Mouse (Mus musculus): ENCODE data around the gene Arhgef19.

DNA sequence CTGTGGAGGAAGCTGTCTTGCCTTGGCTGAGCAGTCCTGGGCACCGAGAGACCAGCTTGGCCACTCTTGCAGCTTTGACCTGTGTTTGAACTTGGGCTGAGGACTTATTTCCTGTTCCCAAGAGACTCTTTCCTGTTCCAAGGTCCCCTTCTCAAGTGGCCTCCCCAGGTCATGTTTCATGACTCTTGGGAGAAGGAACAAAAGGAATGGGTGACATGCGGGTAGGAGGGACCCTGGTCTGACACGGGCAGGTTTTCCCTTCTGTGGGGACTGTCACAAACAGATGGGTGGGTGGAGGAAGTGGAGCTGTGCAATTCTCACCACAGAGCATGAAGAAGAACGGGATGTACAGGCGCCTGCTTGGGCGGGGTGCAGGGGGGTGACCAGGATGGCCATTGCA is 32.4 kb downstream of the Arhgef19 start:
- TF ChIP-seq RAD21 (IDR thresholded peaks at IDR 0.05; ENCODE audit: low read depth, low read length), result no peak
- TF ChIP-seq MAFK (IDR thresholded peaks at IDR 0.05; ENCODE audit: borderline replicate concordance, low read depth, low read length), result no peak
- TF ChIP-seq MAZ (IDR thresholded peaks at IDR 0.05; ENCODE audit: low read depth, low read length), result no peak
- TF ChIP-seq SIN3A (IDR thresholded peaks at IDR 0.05; ENCODE audit: low read length), result no peak
- TF ChIP-seq CTCF (IDR thresholded peaks at IDR 0.05 in 2 of 3, conservative IDR thresholded peaks at IDR 0.05 in 1 of 3; ENCODE audit: control insufficient read depth in 1 of 3, insufficient read depth in 1 of 3, low read depth in 2 of 3, low read length in 3 of 3, poor library complexity in 1 of 3, severe bottlenecking in 1 of 3), result no peak
- no peak for TF ChIP-seq GATA1 (IDR thresholded peaks at IDR 0.05; ENCODE audit: low read depth, low read length)
- TF ChIP-seq USF2 (IDR thresholded peaks at IDR 0.05; ENCODE audit: borderline replicate concordance in 1 of 2, insufficient read depth in 1 of 2, low read depth in 1 of 2, low read length in 2 of 2), result no peak
- no peak for TF ChIP-seq EP300 (IDR thresholded peaks at IDR 0.05; ENCODE audit: low read depth in 1 of 2, low read length in 2 of 2)
- no peak for TF ChIP-seq ZNF384 (IDR thresholded peaks at IDR 0.05; ENCODE audit: low read depth, low read length)
- no peak for TF ChIP-seq POLR2AphosphoS2 (IDR thresholded peaks at IDR 0.05; ENCODE audit: low read length)
- no peak for TF ChIP-seq HCFC1 (IDR thresholded peaks at IDR 0.05; ENCODE audit: low read depth, low read length)
- TF ChIP-seq USF1 (IDR thresholded peaks at IDR 0.05; ENCODE audit: low read depth, low read length), result no peak
